Mouse (Mus musculus) olfactory bulb, adult 2 months (tissue): ENCODE measurements around the gene Zfp335.

Experiments used
- CTCF ChIP-seq: fragments of 200-500 bp; IDR thresholded peaks from 2 replicates; pipeline ENCODE4 v1.5.1; 2012; ENCODE audit warnings: low read depth, mild to moderate bottlenecking, low read length, moderate library complexity; ENCODE audit not compliant: insufficient read depth
- POLR2A ChIP-seq: fragments of 200-500 bp; IDR thresholded peaks from 2 replicates; pipeline ENCODE4 v1.6.1; 2012; ENCODE audit warnings: mild to moderate bottlenecking, low read depth, low read length, moderate library complexity; ENCODE audit not compliant: insufficient read depth

DNA sequence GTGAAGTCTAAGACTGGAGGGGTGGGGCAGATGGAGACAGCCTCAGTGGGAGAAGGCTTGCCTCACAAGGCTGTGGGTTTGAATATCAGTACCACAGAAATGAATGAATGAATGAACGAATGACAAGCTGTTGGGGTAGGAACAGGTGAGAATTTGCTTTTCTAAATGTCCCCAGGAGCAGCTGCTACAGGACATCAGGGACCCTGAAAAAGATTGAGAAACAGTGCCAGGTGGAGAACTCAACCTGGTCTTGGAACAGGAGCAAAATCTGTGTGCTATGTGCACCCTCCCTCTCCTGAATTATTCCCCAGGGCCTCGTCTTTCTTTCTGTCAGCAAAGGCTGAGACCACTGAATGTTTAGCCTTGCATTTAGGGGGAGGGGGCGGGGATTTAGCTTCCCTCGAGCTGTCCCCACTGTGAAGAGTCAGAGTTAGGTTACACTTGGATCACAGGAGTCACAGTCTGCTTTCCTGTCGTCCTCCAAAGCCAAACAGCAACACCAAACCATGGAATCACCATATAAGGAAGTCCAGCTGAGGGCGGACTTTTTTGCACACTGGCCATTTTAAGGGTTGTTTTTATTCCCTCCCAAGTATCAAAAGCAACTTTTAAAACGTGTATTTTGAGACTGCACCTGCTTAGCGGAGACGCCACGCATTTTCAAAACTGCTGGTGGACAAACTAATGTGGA is 28.7 kb upstream of the Zfp335 start, which contains the start of gene Mmp9:
- TF ChIP-seq POLR2A (no peak), CTCF (no peak)
